Mouse (Mus musculus): ENCODE results near the gene Runx1.

DNA sequence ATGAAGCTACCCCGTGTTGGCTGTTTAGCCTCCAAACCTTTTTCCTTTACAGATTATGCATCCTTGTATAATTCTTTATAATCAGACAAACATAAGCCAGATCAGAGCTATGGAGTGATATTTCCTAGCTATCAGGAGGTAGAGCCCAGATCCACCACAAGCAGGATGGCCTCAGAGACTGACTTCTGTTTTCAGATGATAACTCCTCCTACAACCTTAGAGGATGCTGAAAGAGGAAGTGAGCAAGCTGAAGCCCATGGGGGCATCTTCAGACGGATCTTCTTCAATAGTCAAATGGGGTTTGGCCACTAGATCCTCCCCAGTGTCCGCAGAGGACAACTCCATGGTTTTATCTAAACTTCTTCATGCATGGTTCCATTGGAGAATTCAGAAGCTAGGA, 48.1 kb upstream of the Runx1 start:
- TF ChIP-seq KAT2A (IDR thresholded peaks at IDR 0.05; ENCODE audit: insufficient replicate concordance, low read length): no peak
- TF ChIP-seq ZMIZ1 (IDR thresholded peaks at IDR 0.05; ENCODE audit: low read depth, low read length): no peak
- no peak for TF ChIP-seq CTCF (conservative IDR thresholded peaks at IDR 0.05 in 1 of 2, IDR thresholded peaks at IDR 0.05 in 1 of 2; ENCODE audit: low read depth in 2 of 2, low read length in 2 of 2)
- no peak; the same call in none of the 2 replicates for TF ChIP-seq RAD21 (IDR thresholded peaks at IDR 0.05; ENCODE audit: low read depth, low read length)
- peak; percentile 92 for TF ChIP-seq EP300 (IDR thresholded peaks at IDR 0.05; ENCODE audit: low read length)
- peak; percentile 95 for TF ChIP-seq IRF4 (IDR thresholded peaks at IDR 0.05; ENCODE audit: low read depth, low read length)
- TF ChIP-seq POLR2AphosphoS2 (IDR thresholded peaks at IDR 0.05; ENCODE audit: low read depth, low read length): no peak
- peak; percentile 74; the same call in 1 of the 2 replicates for TF ChIP-seq MAZ (IDR thresholded peaks at IDR 0.05; ENCODE audit: low read depth, low read length)
- no peak for TF ChIP-seq POLR2A (IDR thresholded peaks at IDR 0.05; ENCODE audit: low read depth, low read length)
- TF ChIP-seq TCF12 (IDR thresholded peaks at IDR 0.05; ENCODE audit: low read depth, low read length): 0 out of 2 replicates have a peak, but pooled peaks have one; percentile 53
- TF ChIP-seq ZC3H11A (IDR thresholded peaks at IDR 0.05; ENCODE audit: low read depth, low read length): no peak
- no peak for TF ChIP-seq BHLHE40 (IDR thresholded peaks at IDR 0.05; ENCODE audit: low read depth, low read length)
- TF ChIP-seq MAX (IDR thresholded peaks at IDR 0.05; ENCODE audit: low read length): no peak
- no peak for TF ChIP-seq JUND (conservative IDR thresholded peaks at IDR 0.05; ENCODE audit: low read depth, low read length)
